Mouse (Mus musculus): ENCODE data around the gene Galnt4.
"Not testable (repeated sequence)": the region's sequence is repeated elsewhere in the genome, so short reads cannot be mapped to it uniquely, and the experiment has no call there.

Galnt4 gene

DNA sequence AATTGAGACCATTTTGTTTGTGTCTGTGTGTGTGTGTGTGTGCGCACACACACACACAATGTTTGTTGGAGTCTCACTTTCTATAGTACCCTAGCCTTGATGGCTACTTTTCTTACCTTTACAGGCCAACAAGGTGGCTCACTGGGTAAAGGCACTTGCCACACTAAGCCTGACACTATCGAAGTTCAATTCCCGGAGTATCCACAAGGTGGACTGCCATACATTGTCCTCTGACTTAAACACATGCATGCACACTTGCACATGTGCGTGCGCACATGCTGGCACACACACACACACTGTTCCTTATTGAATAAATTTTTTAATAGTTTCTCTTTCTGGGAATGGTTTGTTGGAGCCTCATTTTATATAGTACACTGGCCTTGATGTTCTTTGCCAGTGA is 48.8 kb downstream of the Galnt4 start:
- no peak for DNase-seq (ENCODE audit: low spot score in 2 of 2)

DNA sequence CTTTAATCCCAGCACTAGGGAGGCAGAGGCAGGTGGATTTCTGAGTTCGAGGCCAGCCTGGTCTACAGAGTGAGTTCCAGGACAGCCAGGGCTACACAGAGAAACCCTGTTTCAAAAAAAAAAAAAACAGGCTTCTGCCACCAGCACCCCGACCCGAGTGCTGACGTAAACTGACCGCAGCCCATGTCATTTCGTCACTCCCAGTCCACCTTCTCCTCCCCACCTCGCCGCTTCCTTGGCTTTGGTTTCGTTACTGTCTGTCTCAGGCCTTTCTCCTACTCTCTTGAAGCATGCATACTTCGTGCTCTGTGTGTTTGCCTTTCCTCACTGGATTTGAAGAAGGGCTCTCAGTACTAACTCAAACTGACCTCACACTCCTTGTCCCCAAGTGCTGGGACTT is 49.7 kb downstream of the Galnt4 start:
- not testable (repeated sequence) for DNase-seq (ENCODE audit: low spot score in 2 of 2)

DNA sequence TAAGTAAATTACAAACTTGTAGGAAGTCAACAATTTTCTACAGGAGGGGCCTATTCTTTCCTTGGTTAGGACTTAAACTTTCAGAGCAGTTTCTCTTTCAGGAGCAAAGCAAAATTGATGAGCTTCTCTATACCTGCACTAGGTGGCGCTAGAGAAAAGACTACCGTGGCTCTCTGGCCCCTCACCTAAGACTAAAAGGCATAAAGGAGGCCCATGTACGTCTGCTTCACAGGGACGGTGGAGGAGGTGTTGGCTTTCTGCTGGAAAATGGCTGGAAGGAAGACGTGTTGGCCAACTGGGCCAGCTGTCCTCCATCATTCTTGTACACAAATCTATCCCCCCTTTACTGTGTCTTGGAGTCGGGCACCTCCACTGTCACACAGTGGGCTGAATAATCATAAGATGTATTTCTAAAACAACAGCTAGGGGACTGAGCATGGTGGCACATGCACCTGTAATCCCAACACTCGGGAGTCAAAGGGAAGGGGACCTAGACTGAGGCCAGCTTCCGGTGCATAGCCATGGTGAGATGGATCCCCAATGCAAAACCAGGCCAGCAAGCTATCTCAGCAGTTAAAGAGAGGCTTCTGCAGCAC is 54.1 kb downstream of the Galnt4 start:
- DNase-seq (ENCODE audit: low spot score in 2 of 2): peak; percentile 18 to 46
